Mouse (Mus musculus): Measurements from ENCODE around the gene Mapk1ip1l.
A peak's percentile ranks its signal among the peaks of the same experiment; 100 is the strongest.
"Not testable (repeated sequence)": the region's sequence is repeated elsewhere in the genome, so short reads cannot be mapped to it uniquely, and the experiment has no call there.

Gene Mapk1ip1l

DNA sequence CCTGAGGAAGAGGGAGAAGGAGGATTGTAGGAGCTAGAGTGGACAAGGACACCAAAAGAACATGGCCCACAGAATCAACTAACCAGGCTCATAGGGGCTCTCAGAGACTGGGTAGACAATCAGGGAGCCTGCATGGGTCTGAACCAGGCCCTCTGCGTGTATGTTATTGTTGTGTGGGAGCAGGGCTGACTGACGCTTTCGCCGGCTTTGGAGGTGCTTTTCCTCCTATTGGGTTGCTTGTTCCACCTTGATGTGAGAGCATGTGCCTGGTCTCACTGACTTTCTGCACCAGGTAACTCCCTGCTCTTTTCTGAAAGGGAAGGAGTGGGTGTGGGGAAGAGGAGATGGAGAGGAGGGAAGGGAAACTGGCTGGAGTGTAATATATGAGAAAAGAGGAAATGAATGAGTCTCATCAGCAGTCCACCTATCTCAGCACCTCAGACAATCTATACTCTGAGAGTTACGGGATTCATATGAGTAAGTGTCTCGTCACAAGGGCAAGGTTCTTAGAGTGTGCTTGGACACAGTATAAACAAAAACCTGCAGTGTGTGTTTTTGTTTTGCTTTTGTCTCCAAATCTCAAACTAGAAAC is 6.8 kb downstream of the Mapk1ip1l start:
- DNase-seq (ENCODE audit: extremely low read depth, low read depth), result peak; percentile 28

DNA sequence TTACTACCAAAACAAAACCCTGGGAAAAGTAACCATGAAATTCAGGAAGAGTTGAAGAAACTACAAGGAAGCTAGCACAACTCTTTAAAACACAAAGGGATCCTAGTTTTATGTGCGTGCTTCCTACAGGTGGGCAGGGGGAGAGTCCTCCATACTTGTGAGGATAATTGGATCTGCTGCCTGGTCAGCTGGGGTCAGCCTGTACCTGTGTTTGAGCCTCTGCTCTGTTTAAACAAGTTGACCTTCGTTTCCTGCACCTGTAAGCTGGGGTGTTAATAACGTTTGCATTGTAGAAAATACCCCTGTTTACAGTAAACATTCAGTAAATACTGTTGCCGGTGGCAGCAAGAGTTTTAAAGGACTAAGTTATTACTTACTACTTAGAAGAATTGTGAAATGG is 7.9 kb downstream of the Mapk1ip1l start:
- no peak for DNase-seq (ENCODE audit: extremely low read depth, low read depth)

DNA sequence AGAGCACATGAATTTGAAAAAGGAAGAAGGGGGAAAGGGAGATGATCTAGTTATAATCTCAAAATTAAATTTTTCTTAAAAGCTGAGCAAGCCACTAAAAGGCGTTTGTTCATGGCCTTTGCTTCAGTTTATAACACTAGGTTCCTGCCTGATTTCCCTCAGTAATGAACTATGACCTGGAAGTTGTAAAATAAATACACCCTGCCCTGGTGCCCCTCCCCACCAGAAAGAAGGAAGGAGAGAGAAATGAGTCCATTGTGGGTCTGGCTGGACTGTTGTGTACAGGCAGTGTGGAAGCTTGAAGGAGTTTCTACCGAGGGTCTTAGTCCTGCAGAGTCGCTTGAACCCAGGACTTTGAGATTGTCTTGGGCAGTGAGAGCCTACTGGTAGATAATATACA is 9.6 kb downstream of the Mapk1ip1l start:
- DNase-seq (ENCODE audit: extremely low read depth, low read depth), result no peak

DNA sequence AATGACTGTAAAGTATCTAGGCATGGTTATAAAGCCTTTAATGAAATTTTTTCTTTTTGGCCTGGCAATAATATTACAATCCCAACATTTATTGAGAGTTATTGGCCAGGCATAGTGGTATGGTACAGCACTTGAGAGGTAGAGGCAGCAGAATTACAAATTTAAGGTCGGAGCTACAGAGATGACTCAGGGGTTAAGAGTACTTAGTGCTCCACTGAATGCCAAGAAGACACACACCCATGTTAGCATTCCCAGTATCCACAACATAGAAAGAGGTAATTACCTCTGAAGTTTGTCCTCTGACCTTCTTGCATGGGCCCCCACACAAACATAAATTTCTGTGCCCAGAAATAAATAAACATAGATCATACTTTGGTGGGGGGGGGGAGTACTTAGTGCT is 11.0 kb downstream of the Mapk1ip1l start:
- no peak for DNase-seq (ENCODE audit: extremely low read depth, low read depth)

DNA sequence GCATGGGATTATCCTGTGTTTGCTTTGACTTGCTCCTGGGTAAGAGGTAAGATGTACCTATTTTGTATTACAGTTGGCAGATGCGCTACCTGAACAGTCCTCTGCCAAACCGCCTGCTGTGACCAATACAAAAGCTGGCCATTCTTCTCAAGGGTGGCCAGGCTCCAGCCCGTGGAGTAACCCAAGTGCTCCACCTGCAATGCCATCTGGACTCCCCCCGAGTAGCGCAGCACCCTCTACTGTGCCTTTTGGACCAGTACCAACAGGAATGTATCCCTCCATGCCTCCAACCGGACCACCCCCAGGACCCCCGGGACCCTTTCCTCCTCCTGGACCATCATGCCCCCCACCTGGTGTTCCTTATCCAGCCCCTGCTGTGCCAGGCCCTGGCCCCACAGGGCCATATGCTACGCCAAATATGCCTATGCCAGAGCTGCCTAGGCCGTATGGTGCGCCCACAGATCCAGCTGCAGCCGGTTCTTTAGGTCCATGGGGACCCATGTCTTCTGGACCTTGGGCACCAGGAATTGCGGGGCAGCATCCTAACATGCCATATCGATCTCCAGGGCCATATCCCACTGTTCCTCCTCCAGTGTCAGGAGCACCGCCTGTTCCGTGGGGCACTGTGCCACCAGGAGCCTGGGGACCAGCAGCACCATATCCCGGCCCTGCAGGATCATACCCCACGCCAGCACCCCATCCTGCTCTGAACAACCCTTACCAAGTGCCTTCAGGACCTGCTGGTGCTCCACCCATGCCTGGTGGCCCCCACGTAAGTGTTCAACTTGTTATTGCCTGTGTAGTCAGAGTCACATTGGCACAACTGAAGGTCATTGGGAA is 12.5 kb downstream of the Mapk1ip1l start:
- DNase-seq (ENCODE audit: extremely low read depth, low read depth), result no peak

DNA sequence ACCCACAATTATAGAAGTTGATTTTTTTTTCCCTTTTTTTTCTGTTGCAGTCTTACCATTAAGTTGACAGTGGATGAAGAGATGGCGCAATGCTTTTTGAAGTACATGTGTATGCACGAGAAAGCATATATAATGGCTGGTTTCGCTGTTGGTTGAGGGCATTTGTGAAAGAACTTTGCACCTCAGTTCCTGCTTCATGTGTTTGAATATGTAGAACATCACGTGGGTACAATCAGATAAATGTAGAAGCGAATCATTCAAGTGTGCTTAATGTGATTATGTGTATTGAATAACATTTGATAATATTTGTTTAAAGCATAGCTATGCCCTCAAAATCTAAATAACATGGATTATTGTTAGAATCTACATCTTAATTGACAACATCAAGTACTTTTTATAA is 21.3 kb downstream of the Mapk1ip1l start:
- no peak for DNase-seq (ENCODE audit: extremely low read depth, low read depth)

DNA sequence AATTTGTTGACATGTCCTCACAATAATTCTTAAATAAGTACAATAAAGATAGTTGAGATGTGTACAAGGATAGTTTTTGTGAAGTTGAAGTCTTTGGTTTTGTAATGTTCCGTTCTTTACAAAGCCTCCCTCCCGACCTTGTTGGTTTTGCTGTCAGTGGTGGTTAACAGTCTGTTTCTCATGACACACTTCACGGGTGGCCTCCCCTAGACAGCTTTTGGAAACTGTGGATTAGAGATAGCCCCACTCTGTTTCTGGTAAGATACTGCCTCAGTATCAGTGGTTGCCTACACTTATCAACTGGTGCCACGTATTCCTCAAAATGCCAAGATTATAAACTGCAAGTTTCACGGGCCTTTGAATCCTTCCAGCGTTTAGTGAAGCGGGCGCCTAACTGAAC is 23.5 kb downstream of the Mapk1ip1l start:
- DNase-seq (ENCODE audit: extremely low read depth, low read depth), result not testable (repeated sequence)

DNA sequence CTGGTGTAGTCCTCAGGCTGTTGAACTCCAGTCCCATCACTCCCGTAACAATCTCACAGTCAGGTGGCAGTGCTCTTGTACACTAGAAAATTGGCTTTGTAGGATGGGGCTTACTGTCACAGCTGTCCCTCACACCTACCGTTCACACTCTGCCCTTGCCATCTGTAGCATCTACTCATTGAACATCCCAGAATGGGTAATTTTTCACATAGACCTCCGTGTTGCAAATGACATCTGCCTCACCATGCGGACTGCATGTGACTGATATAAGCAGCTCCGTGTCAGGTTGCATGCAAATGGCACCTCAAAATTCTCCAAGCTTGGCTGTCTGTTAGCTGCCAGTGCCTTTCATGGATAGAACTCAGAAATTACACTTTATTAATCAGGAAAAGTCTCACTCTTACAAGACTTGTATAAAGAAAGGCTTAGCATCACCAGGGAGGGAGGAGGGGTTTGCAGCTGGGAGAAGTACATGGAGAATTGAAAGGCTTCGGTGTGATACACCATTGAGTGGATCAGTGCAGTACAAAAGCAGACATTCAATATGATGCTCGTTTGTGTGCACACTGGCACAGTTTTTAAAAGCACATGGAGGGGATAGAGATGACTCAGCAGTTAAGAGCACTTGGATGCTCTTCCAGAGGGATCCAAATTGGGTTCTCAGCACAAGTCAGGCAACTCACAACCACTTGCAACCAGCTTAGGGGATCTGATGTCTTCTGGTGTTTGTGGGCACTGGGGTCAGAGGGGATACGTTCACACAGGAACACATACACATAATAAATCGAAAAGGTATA is 28.1 kb downstream of the Mapk1ip1l start:
- DNase-seq (ENCODE audit: extremely low read depth, low read depth), result no peak

DNA sequence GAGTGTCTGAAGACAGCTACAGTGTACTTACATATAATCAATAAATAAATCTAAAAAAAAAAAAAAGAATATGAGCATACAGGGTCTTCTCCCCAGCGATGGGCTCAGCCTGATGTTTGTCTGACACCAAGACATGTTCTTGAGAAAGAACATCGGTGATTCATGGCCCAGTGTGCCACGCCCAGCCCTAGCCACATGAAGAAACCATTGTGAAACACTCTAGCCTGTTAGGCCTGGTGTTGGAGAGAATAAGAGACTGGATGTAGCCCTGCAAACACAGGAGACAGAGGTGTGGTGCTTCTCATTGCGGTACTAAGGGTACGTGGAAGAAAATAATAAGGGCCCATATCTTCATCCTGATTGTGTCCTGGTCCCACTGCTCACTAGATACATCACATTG is 29.3 kb downstream of the Mapk1ip1l start:
- no peak for DNase-seq (ENCODE audit: extremely low read depth, low read depth)

DNA sequence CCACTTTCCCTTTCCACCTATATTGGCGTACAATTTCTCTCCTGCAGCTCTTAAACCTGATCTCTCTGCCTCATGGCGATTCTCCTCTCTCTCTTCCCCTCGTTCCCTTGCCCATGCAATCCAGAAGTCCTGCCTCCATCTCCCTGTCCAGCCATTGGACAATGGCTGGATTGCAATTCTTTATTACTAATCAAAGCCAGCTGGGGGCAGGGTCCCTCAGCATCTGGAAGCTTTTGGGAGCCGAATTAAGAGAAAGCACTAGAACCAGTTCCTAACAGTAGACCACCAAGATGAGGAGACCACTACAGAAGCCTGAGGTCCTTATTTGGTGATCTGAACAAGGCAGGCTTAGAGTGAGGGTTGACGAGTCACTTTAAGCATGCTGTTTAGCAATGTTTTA is 33.9 kb downstream of the Mapk1ip1l start:
- DNase-seq (ENCODE audit: extremely low read depth, low read depth), result no peak

DNA sequence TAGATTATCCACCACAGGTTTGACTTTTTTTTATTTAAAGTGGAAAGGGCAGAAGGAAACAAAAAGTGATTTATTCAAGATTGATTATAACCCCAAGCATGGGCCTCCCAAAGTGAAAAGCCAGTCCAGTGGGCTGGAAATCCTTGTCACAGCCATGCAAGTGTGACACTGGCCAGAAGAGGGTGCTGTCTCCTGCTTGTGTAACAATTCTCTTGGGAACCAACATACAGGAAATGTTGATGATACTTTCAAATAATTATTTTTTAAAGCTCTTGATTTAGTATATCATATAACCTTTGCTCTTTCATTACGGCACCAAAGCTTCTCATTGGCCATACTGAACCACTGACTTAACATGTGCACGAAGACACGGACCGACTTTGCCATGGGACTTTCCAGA is 36.8 kb downstream of the Mapk1ip1l start:
- peak; percentile 44 for DNase-seq (ENCODE audit: extremely low read depth, low read depth)

DNA sequence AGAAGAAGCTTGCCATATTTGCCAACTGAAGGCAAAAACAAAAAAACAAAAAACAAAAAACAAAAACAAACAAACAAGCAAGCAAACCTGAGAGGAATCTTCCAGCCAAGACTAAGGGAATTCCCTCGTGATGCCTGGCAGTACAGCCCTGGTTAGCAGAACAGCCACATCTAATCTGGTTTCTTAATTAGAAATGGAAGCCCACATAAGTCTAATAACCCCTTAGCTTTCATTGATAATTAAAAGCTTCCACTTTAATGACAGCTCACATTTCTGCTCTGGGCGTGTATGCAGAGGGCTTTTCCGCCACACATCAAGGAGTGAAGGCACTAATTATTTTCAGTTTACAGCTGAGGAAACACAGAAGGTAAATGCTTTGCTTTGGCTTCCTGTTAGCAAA is 37.2 kb downstream of the Mapk1ip1l start:
- DNase-seq (ENCODE audit: extremely low read depth, low read depth), result no peak

DNA sequence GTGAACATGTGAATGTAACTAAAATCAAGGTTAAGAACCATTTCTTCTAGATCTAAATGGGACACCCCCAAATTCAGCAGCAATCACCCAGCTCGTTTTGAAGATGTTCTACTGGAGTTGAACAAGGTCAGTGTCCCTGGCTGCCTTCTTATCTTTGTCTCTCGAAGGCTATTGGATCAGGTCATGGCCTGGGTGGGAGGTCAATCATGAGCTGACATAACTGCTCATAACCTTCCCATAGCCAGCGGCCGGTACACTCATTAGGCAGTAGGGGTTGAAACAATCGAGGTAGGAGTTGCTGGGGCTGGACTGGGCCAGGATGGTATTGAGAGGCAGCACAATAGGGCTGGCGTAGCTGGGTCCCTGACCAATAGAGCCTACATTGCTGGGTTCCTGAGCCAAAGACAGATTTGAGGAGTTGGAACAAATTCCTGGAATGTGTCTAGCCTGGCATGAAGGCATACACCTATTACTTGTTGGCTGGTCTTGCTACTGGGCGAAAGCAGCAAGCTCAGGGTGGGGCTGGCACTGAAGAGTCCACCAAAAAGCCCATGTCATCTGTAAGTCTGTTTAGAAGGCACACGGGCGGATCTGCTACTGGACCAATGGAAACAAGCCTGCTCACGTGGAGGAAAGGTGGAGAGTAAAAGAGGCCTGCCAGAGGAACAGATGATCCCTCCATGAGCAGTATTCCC is 42.3 kb downstream of the Mapk1ip1l start:
- DNase-seq (ENCODE audit: extremely low read depth, low read depth), result no peak

DNA sequence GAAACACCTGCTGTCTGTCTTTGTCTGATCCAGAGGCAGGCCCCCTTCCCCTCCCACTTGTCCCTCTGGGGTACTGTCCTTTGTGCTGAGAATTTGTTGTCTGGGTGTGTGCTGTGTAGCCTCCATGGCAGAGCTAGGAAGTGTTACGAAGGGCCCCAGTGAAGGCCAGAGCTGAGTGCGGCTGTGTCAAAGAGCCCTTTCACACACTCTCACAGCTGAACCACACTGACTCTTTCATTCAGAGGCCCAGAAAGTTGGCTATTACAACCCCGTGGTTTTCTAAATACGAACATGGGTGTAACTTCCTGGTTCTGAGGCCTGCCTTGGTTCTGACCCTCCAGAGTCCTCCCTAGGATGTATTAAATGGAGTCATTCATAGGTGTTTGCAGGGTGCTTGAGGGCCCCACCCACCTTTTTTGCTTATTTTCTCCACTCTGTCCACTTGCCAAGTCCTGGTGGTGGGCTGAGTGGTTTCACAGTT is 43.8 kb downstream of the Mapk1ip1l start:
- no peak for DNase-seq (ENCODE audit: extremely low read depth, low read depth)

DNA sequence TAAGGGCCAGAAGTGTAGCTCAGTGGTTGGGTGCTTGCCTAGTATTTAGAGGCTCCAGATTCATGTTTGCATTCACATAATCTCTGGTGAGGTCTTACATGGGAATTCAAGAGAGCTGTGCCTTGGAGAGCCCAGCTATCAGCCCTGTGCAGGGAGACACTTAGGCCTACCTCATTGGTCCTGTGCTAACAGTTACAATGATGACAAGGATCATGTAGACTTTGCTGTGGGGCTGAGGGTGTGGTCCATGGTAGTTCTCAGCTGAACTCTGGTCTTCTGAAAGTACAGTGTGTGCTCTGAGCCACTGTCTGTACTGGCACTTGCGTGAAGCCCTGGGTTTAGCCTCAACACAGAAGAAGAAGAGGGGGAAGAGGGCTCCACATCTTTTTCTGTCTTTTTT is 48.6 kb downstream of the Mapk1ip1l start:
- no peak for DNase-seq (ENCODE audit: extremely low read depth, low read depth)

DNA sequence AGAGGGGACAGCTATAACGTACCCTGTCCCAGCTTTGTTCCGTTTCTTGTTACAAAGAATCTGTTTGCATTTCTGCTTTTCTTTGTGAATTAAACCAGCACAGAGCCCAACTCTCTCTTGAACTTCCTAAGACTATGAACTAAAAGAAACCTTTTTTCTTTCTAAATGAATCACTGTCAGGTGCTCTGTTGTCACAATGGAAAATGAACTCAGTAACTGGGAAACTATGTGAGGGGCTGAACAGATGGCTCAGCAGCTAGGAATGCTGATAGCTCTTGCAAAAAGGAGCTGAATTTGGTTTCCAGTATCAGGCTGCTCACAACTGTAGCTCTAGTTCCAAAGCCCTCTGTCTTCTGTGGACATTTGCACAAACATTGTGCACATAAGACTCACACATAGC is 52.9 kb downstream of the Mapk1ip1l start:
- no peak for DNase-seq (ENCODE audit: extremely low read depth, low read depth)

DNA sequence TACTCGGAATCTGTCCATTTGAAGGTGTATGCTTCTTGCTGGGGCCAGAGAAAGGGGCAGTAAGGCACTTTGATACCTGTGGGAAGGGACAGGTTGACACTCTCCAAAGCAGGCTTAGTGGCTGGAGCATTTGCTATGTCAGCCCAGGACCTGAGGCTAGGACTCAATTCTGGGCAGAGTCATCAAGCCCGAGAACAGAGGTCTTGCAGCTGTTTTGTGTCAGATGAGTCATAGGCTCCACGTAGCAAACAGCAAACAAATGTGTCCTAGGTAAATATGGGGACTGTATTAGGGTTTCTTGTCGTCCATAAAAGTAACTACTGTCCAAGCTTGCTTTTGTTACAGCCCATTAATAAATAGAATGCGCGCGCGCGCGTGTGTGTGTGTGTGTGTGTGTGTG is 54.2 kb downstream of the Mapk1ip1l start:
- no peak for DNase-seq (ENCODE audit: extremely low read depth, low read depth)

DNA sequence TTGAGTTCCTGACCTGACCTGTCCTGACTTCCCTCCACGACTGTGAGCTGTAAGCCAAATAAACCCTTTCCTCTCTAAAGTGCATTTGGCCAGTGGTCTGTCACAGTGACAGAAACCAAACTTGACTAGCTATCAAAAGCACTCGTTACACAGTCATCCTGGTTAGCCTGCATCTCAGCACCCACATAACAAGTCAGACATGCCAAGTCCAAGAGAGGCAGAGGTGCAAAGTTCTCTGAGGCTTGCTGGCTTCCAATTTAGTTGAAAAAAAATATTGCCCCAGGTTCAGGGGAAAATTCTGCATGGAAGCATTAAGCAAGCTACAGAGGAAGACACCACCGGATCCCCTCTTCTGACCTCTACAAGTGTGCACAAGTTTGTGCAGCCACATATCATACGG is 55.2 kb downstream of the Mapk1ip1l start:
- DNase-seq (ENCODE audit: extremely low read depth, low read depth), result no peak

DNA sequence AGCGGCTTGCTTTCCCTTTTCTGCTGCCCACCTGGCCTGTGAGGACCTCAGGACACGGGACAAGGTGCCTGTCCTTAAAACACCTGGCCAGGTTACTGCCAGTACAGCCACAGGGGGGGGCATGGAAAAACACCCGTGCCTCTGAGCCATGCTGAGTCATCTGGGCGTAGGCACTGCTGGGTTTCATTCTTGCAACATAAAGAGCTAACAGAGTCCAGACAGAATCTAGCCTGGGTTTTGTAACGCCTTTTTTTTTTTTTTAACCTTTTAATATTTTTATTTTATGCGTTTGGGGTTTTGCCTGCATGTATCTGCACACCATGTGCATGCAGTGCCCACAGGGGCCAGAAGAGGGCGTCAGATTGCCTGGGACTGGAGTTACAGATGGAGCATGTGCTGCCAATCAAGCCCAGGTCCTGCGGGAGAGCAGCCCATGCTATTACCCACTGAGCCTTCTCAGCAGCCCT is 56.1 kb downstream of the Mapk1ip1l start:
- DNase-seq (ENCODE audit: extremely low read depth, low read depth), result no peak

DNA sequence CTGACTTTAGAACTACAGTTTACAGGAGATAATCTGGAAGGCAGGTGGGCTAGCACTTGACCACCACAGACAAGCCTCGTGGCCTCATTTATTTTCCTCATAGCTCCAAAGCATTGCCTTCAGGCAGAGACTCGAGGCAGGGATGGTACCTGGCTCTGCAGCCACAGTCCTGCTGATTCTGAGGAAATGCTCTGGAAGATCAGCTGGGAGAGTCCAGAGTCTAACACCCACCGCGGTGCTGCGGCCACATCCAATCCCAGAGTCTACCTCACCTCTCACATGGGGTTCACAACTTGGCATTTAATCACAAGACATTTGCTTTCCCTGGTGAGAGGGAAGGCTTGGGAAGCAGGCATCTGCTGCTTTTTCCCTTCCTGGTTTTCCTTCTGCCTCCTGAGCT is 56.9 kb downstream of the Mapk1ip1l start:
- no peak for DNase-seq (ENCODE audit: extremely low read depth, low read depth)

DNA sequence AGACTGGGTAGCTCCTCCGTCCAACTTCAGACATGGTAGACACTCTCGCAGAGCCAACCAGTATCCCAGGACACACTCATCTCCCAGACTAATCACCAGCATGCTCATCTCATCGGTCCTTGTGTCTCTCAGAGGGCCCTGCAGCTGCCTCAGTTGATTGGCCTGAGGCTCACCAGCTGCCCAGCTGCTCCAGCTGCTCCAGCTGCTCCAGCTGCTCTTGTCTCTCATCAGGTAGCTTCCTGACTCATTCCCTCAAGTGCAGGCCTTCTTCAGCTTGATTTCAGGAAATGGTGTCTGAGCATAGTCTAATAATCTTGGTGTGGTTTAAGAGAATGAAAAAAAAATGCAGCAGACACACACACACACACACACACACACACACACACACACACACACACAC is 58.6 kb downstream of the Mapk1ip1l start:
- DNase-seq (ENCODE audit: extremely low read depth, low read depth), result no peak

DNA sequence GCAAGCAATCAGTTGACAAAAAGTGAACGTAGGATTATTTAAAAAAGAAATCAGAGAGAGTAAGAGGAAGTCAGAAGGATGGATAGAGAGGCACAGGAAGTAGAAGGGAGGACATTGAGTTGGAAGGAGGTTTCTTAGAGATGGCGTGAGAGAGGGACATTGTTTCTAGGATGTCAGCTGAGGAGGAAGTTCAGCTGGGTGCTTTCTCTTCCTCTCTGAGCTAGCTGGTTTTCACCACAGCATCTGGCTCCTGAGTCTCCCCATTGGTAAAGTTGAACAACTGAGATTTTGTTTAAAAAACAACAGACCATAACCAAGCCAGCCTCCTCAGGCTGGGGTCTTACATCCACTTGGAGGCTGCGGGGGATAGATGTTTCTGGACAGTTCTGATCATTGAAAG is 61.5 kb downstream of the Mapk1ip1l start:
- DNase-seq (ENCODE audit: extremely low read depth, low read depth), result no peak

Data from MEL-GATA-1-ER (cell line).